Mouse (Mus musculus) heart, postnatal 4 days (tissue): Measurements from ENCODE around the gene Tenm4. TPM values are rescaled to one million over a fixed set of nuclear protein-coding genes. Genes with fewer than 3 reads are reported as not detected.

Source experiments
- DNase-seq: peaks from one replicate; pipeline ENCODE4 v3.0.0; 2021
- total RNA-seq, 2 experiments: library from RNA; stranded (reverse); gene quantifications; 2 replicates each; pipeline ENCODE4 v1.2.3; 2021

The Tenm4 gene
- total RNA-seq, 2 experiments from 2014 or later, result 8.3 to 8.7 TPM

- DNase-seq, result no peak
These were observed 354.3 kb downstream of the Tenm4 start for GRCm38 (mm10) chr7:96525344-96525743.

GRCm38 (mm10) chr7:96530571-96531426, 359.8 kb downstream of the Tenm4 start:
- no peak for DNase-seq

GRCm38 (mm10) chr7:96531954-96532737, 361.1 kb downstream of the Tenm4 start:
- DNase-seq, result no peak

- DNase-seq, result no peak
These were observed 361.9 kb downstream of the Tenm4 start for GRCm38 (mm10) chr7:96532804-96533400.

- no peak for DNase-seq
These were observed 365.4 kb downstream of the Tenm4 start for GRCm38 (mm10) chr7:96536313-96536880.

GRCm38 (mm10) chr7:96539248-96540034, 368.4 kb downstream of the Tenm4 start:
- DNase-seq, result no peak

- no peak for DNase-seq
These were observed 369.5 kb downstream of the Tenm4 start for GRCm38 (mm10) chr7:96540458-96541096.

- DNase-seq, result no peak
These were observed 374.9 kb downstream of the Tenm4 start for GRCm38 (mm10) chr7:96545979-96546378.

- no peak for DNase-seq
These were observed 380.8 kb downstream of the Tenm4 start for GRCm38 (mm10) chr7:96551809-96552208.

GRCm38 (mm10) chr7:96552292-96552860, 381.3 kb downstream of the Tenm4 start:
- no peak for DNase-seq

- DNase-seq, result peak; percentile 55
These were observed 383.2 kb downstream of the Tenm4 start for GRCm38 (mm10) chr7:96554277-96554690.

GRCm38 (mm10) chr7:96555294-96555693, 384.2 kb downstream of the Tenm4 start:
- DNase-seq, result no peak

- DNase-seq, result no peak
These were observed 385.7 kb downstream of the Tenm4 start for GRCm38 (mm10) chr7:96556756-96557155.

- DNase-seq, result no peak
These were observed 391.8 kb downstream of the Tenm4 start for GRCm38 (mm10) chr7:96562890-96563289.

GRCm38 (mm10) chr7:96563329-96564065, 392.5 kb downstream of the Tenm4 start:
- DNase-seq, result no peak

- DNase-seq, result peak; percentile 49
These were observed 394.8 kb downstream of the Tenm4 start for GRCm38 (mm10) chr7:96565806-96566205.

- no peak for DNase-seq
These were observed 395.2 kb downstream of the Tenm4 start for GRCm38 (mm10) chr7:96566260-96566659.

- DNase-seq, result no peak
These were observed 397.0 kb downstream of the Tenm4 start for GRCm38 (mm10) chr7:96568034-96568433.

GRCm38 (mm10) chr7:96570965-96571364, 399.9 kb downstream of the Tenm4 start:
- no peak for DNase-seq

GRCm38 (mm10) chr7:96572995-96573394, 401.9 kb downstream of the Tenm4 start:
- no peak for DNase-seq
